Mouse (Mus musculus): Measurements from ENCODE around the gene Hnrnpdl.

Gene Hnrnpdl

DNA sequence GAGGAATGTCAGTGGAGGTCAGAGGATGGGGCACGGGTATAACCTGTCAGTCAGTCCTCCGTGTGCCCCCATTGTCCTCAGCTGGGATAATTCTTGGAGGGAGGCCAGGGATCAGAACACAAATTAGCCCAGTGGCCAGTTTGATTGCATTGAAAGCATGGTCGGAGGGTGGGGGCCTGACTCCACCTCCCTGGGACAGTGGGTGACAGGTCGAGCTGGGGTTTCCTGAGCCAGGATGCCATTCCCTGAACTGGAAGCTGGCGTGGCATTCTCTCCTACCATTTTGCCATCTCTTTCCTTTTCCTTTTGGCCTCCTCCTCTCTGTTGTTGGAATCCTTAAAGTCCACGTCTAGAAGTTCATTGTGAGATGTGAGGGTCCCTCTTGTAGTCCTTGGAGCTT, 33.6 kb downstream of the Hnrnpdl start:
- no peak for DNase-seq (ENCODE audit: low spot score in 2 of 2)

GRCm38 (mm10) chr5:100005431-100005830, 34.0 kb downstream of the Hnrnpdl start:
- no peak for DNase-seq (ENCODE audit: low spot score in 2 of 2)

- no peak for DNase-seq (ENCODE audit: low spot score in 2 of 2)
These were observed 35.6 kb downstream of the Hnrnpdl start for GRCm38 (mm10) chr5:100003895-100004294.

DNA sequence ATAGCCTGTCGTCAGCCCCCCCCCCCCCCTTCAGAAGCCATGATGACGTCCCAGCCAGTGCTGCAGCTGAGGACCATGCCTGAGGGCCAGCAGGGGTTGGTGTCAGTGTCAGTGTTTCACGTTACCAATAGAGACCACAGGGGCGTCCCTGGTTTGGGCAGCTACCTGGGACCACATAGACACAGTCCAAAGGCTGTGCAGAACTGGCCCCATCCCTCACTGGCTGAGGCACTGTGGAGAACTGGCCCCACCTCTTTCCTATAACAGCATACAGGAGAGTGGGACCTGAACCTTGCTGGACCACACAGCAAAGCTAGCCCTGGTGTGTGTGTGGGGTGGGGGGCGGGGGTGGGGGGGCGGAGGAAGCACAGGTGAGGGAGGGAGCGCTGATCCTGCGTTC, 39.0 kb downstream of the Hnrnpdl start:
- DNase-seq (ENCODE audit: low spot score in 2 of 2): no peak

DNA sequence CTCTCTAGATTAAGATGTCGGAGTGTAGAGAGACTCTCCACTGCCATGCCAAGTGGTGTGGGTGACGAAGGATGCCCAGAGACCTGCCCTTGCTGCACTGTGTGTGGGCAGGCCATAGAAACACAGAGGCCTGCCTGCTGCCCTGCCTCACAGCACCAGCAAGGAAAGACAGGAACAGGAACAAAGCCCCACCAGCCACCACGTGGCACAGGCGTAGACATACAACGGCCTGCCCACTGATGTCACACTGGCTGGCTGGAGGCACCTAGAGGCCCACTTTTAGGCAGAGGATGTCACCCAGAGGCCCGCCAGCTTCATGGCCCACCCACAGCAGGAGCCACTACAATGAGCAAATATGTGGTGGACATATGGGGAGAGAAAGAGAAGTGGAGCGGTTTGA, 39.4 kb downstream of the Hnrnpdl start:
- no peak for DNase-seq (ENCODE audit: low spot score in 2 of 2)

GRCm38 (mm10) chr5:99994680-99995079, 44.8 kb downstream of the Hnrnpdl start:
- DNase-seq (ENCODE audit: low spot score in 2 of 2): no peak

DNA sequence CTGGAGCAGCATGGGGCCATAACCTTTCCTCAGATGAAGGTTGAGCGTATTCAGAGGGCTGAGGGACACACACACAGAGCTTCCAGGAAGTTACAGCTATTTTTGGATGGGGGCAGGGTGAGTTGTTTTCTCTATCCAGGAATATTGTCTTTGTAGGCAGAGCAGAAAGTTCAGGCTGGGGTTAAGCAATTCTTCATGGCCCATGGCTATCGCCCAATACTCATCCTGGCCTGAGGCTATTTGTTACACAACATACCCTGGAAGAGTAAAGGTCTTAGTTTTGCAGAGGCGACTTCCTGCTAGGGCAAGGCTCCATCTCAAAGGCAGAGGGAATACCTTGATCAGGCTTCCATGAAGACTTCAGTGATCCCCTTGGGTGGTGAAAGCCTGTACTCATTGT, 45.3 kb downstream of the Hnrnpdl start:
- no peak for DNase-seq (ENCODE audit: low spot score in 2 of 2)

Data from right cerebral cortex, postnatal 36 days (tissue).